Mouse (Mus musculus): Measurements from ENCODE around the gene Tbx4.

Tbx4 gene

DNA sequence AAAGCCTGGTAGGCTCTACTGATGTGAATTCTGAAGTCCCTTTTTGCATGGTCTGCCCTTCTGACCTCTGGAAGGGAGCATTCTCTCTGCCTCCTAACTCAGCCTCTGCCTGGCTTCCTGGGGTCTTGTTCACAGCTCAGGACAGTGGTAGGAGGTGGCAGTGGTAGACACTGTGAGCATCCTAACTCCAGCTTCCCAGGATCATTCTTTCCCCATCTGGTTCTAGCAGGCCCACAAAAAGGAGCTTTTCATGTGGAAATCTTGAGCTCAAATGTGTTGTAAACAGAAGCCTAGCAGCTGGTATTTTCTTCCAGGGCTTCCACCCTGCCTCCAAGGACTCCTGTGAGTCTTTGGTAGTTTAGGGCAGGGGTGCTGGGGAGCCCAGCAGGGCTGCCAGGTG lies 14.1 kb downstream of the Tbx4 start:
- in situ Hi-C loops (cut with MboI, MseI): loop anchor here (10.0 kb wide), 1 partner anchor 1405 kb away; no protein-coding TSS in a partner anchor

DNA sequence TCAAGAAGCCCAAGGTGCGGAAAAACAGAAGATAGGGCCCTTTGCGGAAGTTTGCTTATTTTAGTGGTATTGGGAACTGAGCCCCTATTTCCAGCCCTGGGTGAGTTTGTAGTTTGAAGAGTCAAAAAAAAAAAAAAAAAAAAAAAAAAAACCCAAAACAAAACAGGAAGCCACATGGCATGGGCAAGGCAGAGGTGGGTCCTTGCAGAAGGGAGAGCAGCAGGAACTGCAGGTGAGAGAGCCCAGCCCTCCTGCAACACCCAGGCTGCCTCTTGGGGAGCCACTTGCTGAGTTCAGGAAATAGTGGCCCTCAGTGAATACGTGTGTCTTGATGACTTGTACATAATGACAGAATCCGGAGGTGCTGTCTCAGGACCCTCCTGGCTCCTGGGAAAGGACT lies 23.3 kb downstream of the Tbx4 start:
- in situ Hi-C loops (cut with MboI, MseI): loop anchor here (10.0 kb wide), 1 partner anchor 1395 kb away; no protein-coding TSS in a partner anchor

DNA sequence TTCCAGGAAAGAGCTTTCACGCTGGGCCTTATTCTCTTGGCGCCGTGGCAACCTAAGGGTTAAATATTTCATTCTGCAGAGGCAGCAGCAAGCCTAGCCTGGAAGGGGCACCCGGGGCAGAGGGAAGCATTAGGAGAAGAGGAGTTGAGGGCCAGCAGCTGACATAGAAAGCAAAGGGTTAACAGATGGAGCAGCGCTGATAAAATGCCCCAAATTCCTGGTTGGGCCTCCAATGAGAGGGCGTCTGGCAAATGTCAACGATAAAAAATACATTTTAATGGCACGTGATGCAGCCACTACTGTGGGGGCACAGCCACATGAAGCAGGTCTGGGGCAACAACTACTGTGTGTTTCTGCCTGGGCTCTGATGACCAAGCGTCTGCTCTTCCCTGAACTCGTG lies 23.9 kb downstream of the Tbx4 start:
- in situ Hi-C loops (cut with MboI, MseI): no loop called here

- in situ Hi-C loops (cut with MboI, MseI): no loop called here
Measured at GRCm38 (mm10) chr11:85913506-85913905, 27.3 kb downstream of the Tbx4 start.

DNA sequence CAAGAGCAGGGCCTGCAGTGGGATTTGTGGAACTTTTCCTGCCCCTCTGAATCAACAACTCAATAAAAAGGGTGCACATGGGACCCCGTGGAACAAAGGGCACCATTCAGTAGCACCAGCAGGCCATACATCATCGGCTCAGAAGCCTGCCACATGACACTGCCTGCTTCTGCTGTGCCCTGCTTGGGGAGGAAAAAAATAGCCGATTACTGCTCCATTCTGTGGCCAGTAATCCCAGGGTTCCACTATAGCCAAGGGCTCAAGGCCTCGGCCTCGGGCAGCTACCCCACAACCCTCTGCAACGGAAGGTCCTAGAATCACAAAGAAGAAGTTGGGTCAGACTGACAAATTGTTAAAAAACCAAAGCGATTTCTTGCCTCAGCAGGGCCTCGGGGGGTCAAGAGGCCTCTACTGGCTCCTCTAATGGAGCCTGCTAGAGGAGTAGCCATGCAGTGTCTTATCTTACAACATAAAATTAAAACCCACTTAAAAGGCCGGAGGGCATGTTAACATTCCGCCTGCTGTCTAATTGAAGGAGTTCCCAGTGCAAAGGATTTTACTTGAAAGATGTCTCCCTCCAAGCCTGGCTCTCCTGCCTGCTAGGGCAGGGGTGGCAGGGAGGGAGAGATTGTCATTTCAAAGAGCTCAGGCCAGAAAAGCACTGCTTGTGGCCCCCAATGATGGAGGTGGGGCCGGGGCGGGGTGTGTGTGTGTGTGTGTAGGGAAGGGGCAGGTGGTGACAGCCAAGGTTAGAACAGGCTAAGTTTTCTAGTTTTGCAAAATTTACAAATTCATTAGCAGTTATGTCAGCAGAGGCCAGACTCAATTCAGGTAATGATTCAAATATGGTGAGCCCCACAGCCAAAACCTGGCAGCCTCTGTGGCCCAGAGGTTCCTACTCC lies 31.1 kb downstream of the Tbx4 start:
- in situ Hi-C loops (cut with MboI, MseI): no loop called here

- in situ Hi-C loops (cut with MboI, MseI): no loop called here
Measured at GRCm38 (mm10) chr11:85917993-85918325, 31.7 kb downstream of the Tbx4 start.

GRCm38 (mm10) chr11:85918388-85918940 lies 32.2 kb downstream of the Tbx4 start:
- in situ Hi-C loops (cut with MboI, MseI): no loop called here

GRCm38 (mm10) chr11:85925294-85925743 lies 39.1 kb downstream of the Tbx4 start:
- in situ Hi-C loops (cut with MboI, MseI): no loop called here

DNA sequence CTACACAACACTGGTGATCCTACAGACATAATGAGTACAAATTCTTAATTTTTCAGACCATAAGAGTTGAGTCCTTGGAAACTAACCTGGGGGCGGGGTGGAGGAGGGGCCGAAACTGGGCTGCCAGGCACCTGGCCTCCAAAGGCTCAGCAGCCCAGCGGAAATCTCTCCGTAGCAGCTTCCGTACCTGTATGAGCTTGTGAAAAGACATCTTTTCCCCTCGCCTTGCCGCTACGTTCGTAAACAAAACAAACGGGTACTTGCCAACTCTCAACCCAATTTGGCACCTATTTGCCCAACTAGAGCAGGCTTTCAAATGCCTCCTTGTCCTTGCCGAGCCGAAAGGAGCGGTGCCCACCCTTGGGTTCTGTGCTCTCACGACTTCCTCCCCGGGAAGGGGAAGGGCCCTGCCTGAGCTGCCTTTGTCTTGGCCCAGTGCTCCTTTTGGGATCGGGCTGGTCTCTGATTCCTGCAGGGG lies 40.1 kb downstream of the Tbx4 start:
- in situ Hi-C loops (cut with MboI, MseI): no loop called here

DNA sequence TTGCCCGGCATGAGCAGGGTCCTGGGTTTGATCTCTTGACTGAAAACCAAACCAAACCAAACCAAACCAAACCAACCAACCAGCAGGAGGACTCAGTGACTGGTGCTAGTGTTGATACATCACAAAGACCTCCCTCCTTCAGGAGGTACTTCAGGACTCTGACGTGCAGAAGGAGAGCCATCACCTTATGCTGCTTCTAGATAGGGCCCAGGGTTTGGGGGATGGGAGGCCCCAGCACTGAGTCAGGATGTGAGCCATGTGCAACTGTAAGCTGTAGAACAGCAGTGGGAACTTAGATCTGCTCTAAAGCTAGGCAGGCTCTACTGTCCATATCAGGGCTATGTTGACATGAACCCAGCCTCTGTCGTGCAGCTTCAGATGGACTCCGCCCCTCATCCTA lies 41.9 kb downstream of the Tbx4 start:
- in situ Hi-C loops (cut with MboI, MseI): no loop called here

GRCm38 (mm10) chr11:85929651-85930050 lies 43.4 kb downstream of the Tbx4 start:
- in situ Hi-C loops (cut with MboI, MseI): no loop called here

- in situ Hi-C loops (cut with MboI, MseI): no loop called here
Measured at GRCm38 (mm10) chr11:85941785-85942570, 55.8 kb downstream of the Tbx4 start.

DNA sequence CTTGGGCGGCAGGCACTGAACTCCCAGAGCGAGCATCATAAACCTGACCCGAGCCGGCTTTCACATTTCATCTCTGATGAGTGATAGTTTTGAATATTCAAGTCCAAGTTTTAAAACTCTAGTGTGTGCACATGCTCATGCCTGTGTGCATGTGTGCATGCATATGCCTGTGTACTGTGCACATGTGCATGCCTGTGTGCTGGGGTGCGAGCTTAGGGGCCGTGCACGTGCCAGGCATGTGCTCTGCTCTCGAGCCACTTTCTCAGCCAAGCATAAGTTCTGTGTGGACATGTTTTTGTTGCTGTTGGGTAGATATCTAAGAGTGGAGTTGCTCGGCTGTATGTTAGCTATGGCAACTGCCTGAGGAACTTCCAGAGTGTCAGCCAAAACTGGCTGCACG lies 62.5 kb downstream of the Tbx4 start:
- in situ Hi-C loops (cut with MboI, MseI): no loop called here

- in situ Hi-C loops (cut with MboI, MseI): no loop called here
Measured at GRCm38 (mm10) chr11:85949749-85950148, 63.5 kb downstream of the Tbx4 start.

DNA sequence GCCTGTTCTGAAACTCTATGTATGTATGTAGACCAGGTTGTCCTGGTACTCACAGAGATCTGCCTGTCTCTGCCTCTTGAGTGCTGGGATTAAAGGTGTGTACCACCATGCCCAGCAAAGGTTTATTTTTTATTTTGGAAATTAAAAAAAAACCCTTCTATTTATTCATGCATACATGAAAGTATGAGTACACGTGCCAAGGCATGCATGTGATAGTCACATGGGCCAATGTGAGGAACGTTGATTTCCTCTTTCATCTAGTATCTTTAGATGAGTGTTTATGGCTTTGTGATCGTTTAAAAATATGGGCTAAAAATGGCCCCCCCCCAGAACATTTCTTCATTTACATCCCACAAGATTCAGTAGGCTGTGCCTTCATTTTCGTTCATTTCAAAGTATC lies 66.3 kb downstream of the Tbx4 start:
- in situ Hi-C loops (cut with MboI, MseI): no loop called here

GRCm38 (mm10) chr11:85955611-85956010 lies 69.4 kb downstream of the Tbx4 start:
- in situ Hi-C loops (cut with MboI, MseI): no loop called here

- in situ Hi-C loops (cut with MboI, MseI): no loop called here
Measured at GRCm38 (mm10) chr11:85956422-85956821, 70.2 kb downstream of the Tbx4 start.

DNA sequence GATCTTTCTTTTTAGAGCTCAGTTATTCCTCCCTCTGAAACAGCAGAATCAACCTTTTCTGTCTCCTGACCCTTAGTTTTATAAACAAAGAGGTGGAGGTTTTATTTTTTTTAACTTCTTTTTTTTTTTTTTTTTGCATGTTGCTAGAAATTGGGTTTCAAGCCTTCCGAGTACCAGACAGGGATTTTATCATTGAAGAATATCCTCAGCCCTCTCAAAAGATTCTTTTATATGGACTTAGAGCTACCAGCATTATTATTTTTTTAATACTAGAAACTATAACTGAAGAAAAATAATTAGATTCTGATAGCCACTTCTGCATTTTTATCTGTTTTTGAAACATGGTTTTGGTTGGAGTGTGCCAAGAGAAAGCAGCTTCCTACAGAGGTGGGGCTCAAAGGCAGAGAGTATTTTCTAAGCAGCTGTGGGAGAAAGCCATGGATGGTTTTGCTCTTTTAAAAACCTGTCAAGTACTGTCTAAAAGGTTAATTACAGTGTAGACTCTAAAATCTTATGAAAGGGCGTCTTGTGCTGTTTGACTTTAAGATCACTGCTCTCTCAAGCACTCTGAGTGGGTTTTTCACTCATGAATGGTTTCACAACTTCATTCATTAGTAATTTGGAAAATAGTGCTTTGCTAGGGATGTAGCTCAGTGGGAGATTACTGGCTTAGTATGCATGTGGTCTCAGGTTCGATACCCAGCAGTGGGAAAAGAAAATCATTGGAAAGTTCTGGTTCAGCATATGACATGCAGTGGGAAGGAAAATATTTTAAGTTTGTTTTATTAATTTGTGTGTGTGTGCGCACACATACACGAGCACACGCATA lies 70.9 kb downstream of the Tbx4 start:
- in situ Hi-C loops (cut with MboI, MseI): no loop called here

GRCm38 (mm10) chr11:85959837-85960236 lies 73.6 kb downstream of the Tbx4 start:
- in situ Hi-C loops (cut with MboI, MseI): no loop called here

- in situ Hi-C loops (cut with MboI, MseI): no loop called here
Measured at GRCm38 (mm10) chr11:85960273-85960672, 74.1 kb downstream of the Tbx4 start.

- in situ Hi-C loops (cut with MboI, MseI): no loop called here
Measured at GRCm38 (mm10) chr11:85961498-85961897, 75.3 kb downstream of the Tbx4 start.

Data from regulatory T cell (primary cell).